Mouse (Mus musculus) kidney, postnatal 0 days (tissue): ENCODE measurements around the gene Fahd1. TPM values are rescaled to one million over a fixed set of nuclear protein-coding genes. Genes with fewer than 3 reads are reported as not detected.

Experiments
- ATAC-seq: fragments of 200-750 bp; cut with Nextera tagmentation; replicated peaks from 2 replicates; pipeline ENCODE4 v1.8.0; 2017; ENCODE audit warnings: low read depth, moderate number of reproducible peaks, moderate TSS enrichment, moderate library complexity; ENCODE audit not compliant: low FRiP score
- DNase-seq: peaks from one replicate; pipeline ENCODE4 v3.0.0-alpha.2; 2016; ENCODE audit warnings: low spot score
- H3K27ac ChIP-seq: fragments of 300-500 bp; sonication (generic); 2 replicates; pipeline ENCODE4 v1.5.1; 2014; ENCODE audit warnings: mild to moderate bottlenecking
- H3K27me3 ChIP-seq: fragments of 300-500 bp; sonication (generic); 2 replicates; pipeline ENCODE4 v1.6.1; 2014; ENCODE audit warnings: low read length, mixed read lengths; ENCODE audit not compliant: insufficient read depth
- H3K36me3 ChIP-seq: fragments of 300-500 bp; sonication (generic); 2 replicates; pipeline ENCODE4 v1.6.1; 2014; ENCODE audit warnings: low read length, mixed read lengths; ENCODE audit not compliant: insufficient read depth
- H3K4me1 ChIP-seq: fragments of 300-500 bp; sonication (generic); replicated peaks from 2 replicates; pipeline ENCODE4 v1.6.1; 2014; ENCODE audit warnings: antibody characterized with exemption, low read length, mixed read lengths; ENCODE audit not compliant: insufficient read depth
- H3K4me2 ChIP-seq: fragments of 300-500 bp; sonication (generic); 2 replicates; pipeline ENCODE4 v1.6.1; 2014; ENCODE audit warnings: mild to moderate bottlenecking, low read length, moderate library complexity, mixed read lengths
- H3K4me3 ChIP-seq: fragments of 300-500 bp; sonication (generic); replicated peaks from 2 replicates; pipeline ENCODE4 v1.5.1; 2014; ENCODE audit warnings: low read depth, low read length
- H3K9ac ChIP-seq: fragments of 300-500 bp; sonication (generic); 2 replicates; pipeline ENCODE4 v1.6.1; 2014; ENCODE audit warnings: low read depth, low read length
- H3K9me3 ChIP-seq: fragments of 300-500 bp; sonication (generic); replicated peaks from 2 replicates; pipeline ENCODE4 v1.6.1; 2016; ENCODE audit warnings: low read length, inconsistent platforms, mixed read lengths
- CTCF ChIP-seq: IDR thresholded peaks from 2 replicates; pipeline ENCODE4 v1.5.1; 2016; ENCODE audit warnings: antibody characterized with exemption, low read depth, mild to moderate bottlenecking, moderate library complexity
- WGBS: fragments of 180-500 bp; shearing (Covaris S2); extraction: QIAGEN DNeasy Blood & Tissue Kit; methylation state at CpG from one replicate; pipeline ENCODE4 v1.1.7; 2014; 5-methylcytosine and 5-hydroxymethylcytosine counted together
- polyA plus RNA-seq: library from polyadenylated mRNA; unstranded; fragments of >200 nt; fragmentation: Nextera tagmentation; extraction: Ambion mirVana; gene quantifications from 2 replicates; pipeline ENCODE4 v1.2.1, GENCODE M21; 2015

Fahd1 gene
- polyA plus RNA-seq, 1 experiment from 2014 or later = 88.0 TPM

- H3K9ac ChIP-seq = no peak overlapping the region
- TF ChIP-seq CTCF = no peak
- no peaks in the 10 kb centered on the region for H3K9me3 ChIP-seq
- ATAC-seq = no peak
- H3K4me1 ChIP-seq = 0 out of 2 replicates have a peak, but pooled peaks cover 3% of the 10 kb centered on the region
- H3K36me3 ChIP-seq = no peaks in the 10 kb centered on the region
- 15% methylated on average over 9 of the region's 9 CpGs for WGBS
- DNase-seq = no peak
- H3K4me2 ChIP-seq = no peak overlapping the region
- H3K27me3 ChIP-seq = no peaks in the 10 kb centered on the region
- H3K27ac ChIP-seq = no peak overlapping the region
- H3K4me3 ChIP-seq = no peak overlapping the region
These were observed 5.6 kb downstream of the Fahd1 start for GRCm38 (mm10) chr17:24844525-24844924.

GRCm38 (mm10) chr17:24842631-24843030 is 7.5 kb downstream of the Fahd1 start:
- 58% methylated on average over 2 of the region's 2 CpGs for WGBS
- ATAC-seq = no peak
- no peaks in the 10 kb centered on the region for H3K9me3 ChIP-seq
- no peak overlapping the region for H3K4me2 ChIP-seq
- no peaks in the 10 kb centered on the region for H3K27me3 ChIP-seq
- H3K4me1 ChIP-seq = no peaks in the 10 kb centered on the region
- H3K9ac ChIP-seq = no peak overlapping the region
- DNase-seq = no peak
- no peak overlapping the region for H3K4me3 ChIP-seq
- H3K27ac ChIP-seq = no peak overlapping the region
- TF ChIP-seq CTCF = peak; percentile 49
- H3K36me3 ChIP-seq = no peaks in the 10 kb centered on the region

- Histone ChIP-seq H3K36me3 (no peaks in the 10 kb centered on the region), H3K4me1 (no peaks in the 10 kb centered on the region), H3K9me3 (no peaks in the 10 kb centered on the region), H3K4me3 (no peak overlapping the region), H3K27ac (no peak overlapping the region), H3K4me2 (no peak overlapping the region), H3K27me3 (no peaks in the 10 kb centered on the region), H3K9ac (no peak overlapping the region)
- 0 out of 2 replicates have a peak, but pooled peaks have one; percentile 43 for ATAC-seq
- TF ChIP-seq CTCF = peak; percentile 73
- 52% methylated on average over 4 of the region's 4 CpGs for WGBS
- no peak for DNase-seq
These were observed 9.0 kb downstream of the Fahd1 start for GRCm38 (mm10) chr17:24841133-24841532.

- Histone ChIP-seq H3K27me3 (no peaks in the 10 kb centered on the region), H3K9me3 (no peaks in the 10 kb centered on the region), H3K27ac (no peak overlapping the region), H3K4me1 (no peaks in the 10 kb centered on the region), H3K4me2 (no peak overlapping the region), H3K36me3 (no peaks in the 10 kb centered on the region), H3K9ac (no peak overlapping the region), H3K4me3 (no peak overlapping the region)
- ATAC-seq (no peak), DNase-seq (no peak)
- no peak for TF ChIP-seq CTCF
- 52% methylated on average over 5 of the region's 5 CpGs for WGBS
These were observed 9.8 kb downstream of the Fahd1 start for GRCm38 (mm10) chr17:24840341-24840740.

- Histone ChIP-seq H3K9ac (no peak within 1 kb of the TSS), H3K36me3 (no peaks in the 10 kb centered on the region), H3K4me1 (no peaks in the 10 kb centered on the region), H3K4me2 (no peak within 1 kb of the TSS), H3K27me3 (no peaks in the 10 kb centered on the region), H3K9me3 (no peaks in the 10 kb centered on the region), H3K27ac (no peak within 1 kb of the TSS), H3K4me3 (no peak within 1 kb of the TSS)
- WGBS = 63% methylated on average over 8 of the region's 8 CpGs
- TF ChIP-seq CTCF = no peak
- DNase-seq = no peak
- 0 out of 2 replicates have a peak, but pooled peaks have one; percentile 36 for ATAC-seq
These were observed 10.3 kb downstream of the Fahd1 start, which contains the start of gene Hagh for GRCm38 (mm10) chr17:24839842-24840241. TSS of gene Hagh (plus strand) at chr17:24840143.

- DNase-seq (no peak), ATAC-seq (no peak)
- H3K9ac ChIP-seq = no peak overlapping the region
- H3K27me3 ChIP-seq = 0 out of 2 replicates have a peak, but pooled peaks cover 2% of the 10 kb centered on the region
- H3K4me2 ChIP-seq = no peak overlapping the region
- H3K9me3 ChIP-seq = no peaks in the 10 kb centered on the region
- no peaks in the 10 kb centered on the region for H3K36me3 ChIP-seq
- H3K4me3 ChIP-seq = no peak overlapping the region
- 55% methylated on average over 3 of the region's 3 CpGs for WGBS
- H3K27ac ChIP-seq = no peak overlapping the region
- H3K4me1 ChIP-seq = no peaks in the 10 kb centered on the region
- no peak for TF ChIP-seq CTCF
These were observed 28.5 kb downstream of the Fahd1 start for GRCm38 (mm10) chr17:24821351-24822280.
